In genomic region chr12:83775621-83776020, GRCm38 (mm10) we compare ENCODE assay signal across 27 mouse cellular contexts. TPM values are rescaled to one million over a fixed set of nuclear protein-coding genes. Genes with fewer than 3 reads are reported as not detected.
"Had no signal": no experiment of that assay in that cellular context is flagged by ENCODE, and none has a peak within 500 bp of the region (broad histone marks: within the 10 kb centered on the region; RNA-seq: fewer than 3 reads in every experiment).

No protein-coding gene starts in this region.

- H3K27ac ChIP-seq: heart, adult 2 months; heart, embryonic 13.5 days; heart, embryonic 15.5 days; hindbrain, embryonic 12.5 days; hindbrain, embryonic 14.5 days; kidney, embryonic 15.5 days; kidney, postnatal 0 days; limb, embryonic 13.5 days; limb, embryonic 15.5 days; liver, embryonic 12.5 days; liver, embryonic 14.5 days had no signal

- H3K4me2 ChIP-seq: heart, embryonic 11.5 days; heart, embryonic 13.5 days; heart, embryonic 15.5 days; hindbrain, embryonic 12.5 days; hindbrain, embryonic 14.5 days; kidney, embryonic 15.5 days; limb, embryonic 13.5 days; limb, embryonic 15.5 days; liver, embryonic 12.5 days had no signal

- H3K9me3 ChIP-seq: heart, embryonic 13.5 days; heart, embryonic 15.5 days; hindbrain, embryonic 12.5 days; kidney, embryonic 15.5 days; limb, embryonic 13.5 days; limb, embryonic 15.5 days; liver, embryonic 12.5 days had no signal

- H3K9ac ChIP-seq: heart, embryonic 13.5 days; heart, embryonic 15.5 days; hindbrain, embryonic 12.5 days; hindbrain, embryonic 14.5 days; kidney, embryonic 15.5 days; limb, embryonic 13.5 days; limb, embryonic 15.5 days; liver, embryonic 12.5 days; liver, embryonic 14.5 days had no signal

- H3K4me3 ChIP-seq: heart, adult 2 months; heart, embryonic 13.5 days; heart, embryonic 15.5 days; hindbrain, embryonic 12.5 days; kidney, embryonic 15.5 days; limb, embryonic 13.5 days; limb, embryonic 15.5 days; liver, embryonic 12.5 days had no signal

- H3K27me3 ChIP-seq: kidney, embryonic 15.5 days; limb, embryonic 15.5 days had no signal

- H3K36me3 ChIP-seq: heart, embryonic 13.5 days; heart, embryonic 15.5 days; hindbrain, embryonic 12.5 days; kidney, embryonic 15.5 days; limb, embryonic 13.5 days; limb, embryonic 15.5 days; liver, embryonic 12.5 days had no signal

- DNase-seq: gastrocnemius, postnatal 14 days; gastrocnemius, postnatal 36 days; heart, adult 2 months; heart, postnatal 14 days; heart, postnatal 36 days; kidney, adult 11 months; kidney, adult 2 months; kidney, adult 9 months; kidney, postnatal 14 days; kidney, postnatal 36 days; layer of hippocampus, adult 9-11 months; layer of hippocampus, postnatal 36 days; left cerebral cortex, postnatal 4 days had no signal

- ATAC-seq: hindbrain, embryonic 16.5 days; intestine, embryonic 16.5 days; liver, embryonic 12.5 days had no signal

RNA-seq across cellular contexts. Expression of gene Papln, which starts 12.2 kb away (rescaled TPM):
- polyA plus RNA-seq: limb, embryonic 11.5 days had no signal
